Mouse (Mus musculus) liver, postnatal 0 days (tissue): ENCODE measurements at regions not wholly inside any gene's neighbourhood (a gene's known extent, or its start where the extent isn't known, plus 50 kb on each side); places are given as distances from the start of the nearest gene placed in this dataset.
A peak's percentile ranks its signal among the peaks of the same experiment; 100 is the strongest.

ENCODE experiments used
- ATAC-seq: fragments of 200-750 bp; cut with Nextera tagmentation; 2 replicates; pipeline ENCODE4 v1.8.0; 2017; ENCODE audit warnings: mild to moderate bottlenecking, moderate library complexity
- DNase-seq: peaks from one replicate; pipeline ENCODE4 v3.0.0-alpha.2; 2016
- H3K27ac ChIP-seq: fragments of 300-500 bp; sonication (generic); 2 replicates; pipeline ENCODE4 v1.5.1; 2014; ENCODE audit warnings: antibody characterized with exemption, moderate library complexity, mild to moderate bottlenecking, low read depth
- H3K27me3 ChIP-seq: fragments of 300-500 bp; sonication (generic); 2 replicates; pipeline ENCODE4 v1.6.1; 2014; ENCODE audit warnings: low read length, control low read depth, mixed read lengths; ENCODE audit not compliant: insufficient read depth
- H3K36me3 ChIP-seq: fragments of 300-500 bp; sonication (generic); replicated peaks from 2 replicates; pipeline ENCODE4 v1.6.1; 2014; ENCODE audit warnings: mild to moderate bottlenecking, control low read depth, low read length, moderate library complexity, mixed read lengths; ENCODE audit not compliant: insufficient read depth
- H3K4me1 ChIP-seq: fragments of 300-500 bp; sonication (generic); 2 replicates; pipeline ENCODE4 v1.6.1; 2014; ENCODE audit warnings: antibody characterized with exemption, mild to moderate bottlenecking, control low read depth; ENCODE audit not compliant: insufficient read depth
- H3K4me2 ChIP-seq: fragments of 300-500 bp; sonication (generic); 2 replicates; pipeline ENCODE4 v1.6.1; 2014; ENCODE audit warnings: low read depth, mild to moderate bottlenecking, low read length, moderate library complexity, mixed read lengths
- H3K4me3 ChIP-seq: fragments of 300-500 bp; sonication (generic); 2 replicates; pipeline ENCODE4 v1.5.1; 2014; ENCODE audit warnings: low read depth, low read length
- H3K9ac ChIP-seq: fragments of 300-500 bp; sonication (generic); replicated peaks from 2 replicates; pipeline ENCODE4 v1.6.1; 2014; ENCODE audit warnings: mild to moderate bottlenecking, moderate library complexity
- H3K9me3 ChIP-seq: fragments of 300-500 bp; sonication (generic); 2 replicates; pipeline ENCODE4 v1.6.1; 2016; ENCODE audit warnings: mild to moderate bottlenecking, control low read depth, low read length, mixed read lengths
- CTCF ChIP-seq: sonication (generic); IDR thresholded peaks from 2 replicates; pipeline ENCODE4 v1.5.1; 2016; ENCODE audit warnings: antibody characterized with exemption, low read depth
- EP300 ChIP-seq: IDR thresholded peaks from 2 replicates; pipeline ENCODE4 v1.6.1; 2016; ENCODE audit warnings: antibody characterized with exemption, low read depth, mild to moderate bottlenecking
- WGBS: fragments of 180-500 bp; shearing (Covaris S2); extraction: QIAGEN DNeasy Blood & Tissue Kit; methylation state at CpG from one replicate; pipeline ENCODE4 v1.1.7; 2014; ENCODE audit not compliant: insufficient replicate concordance; 5-methylcytosine and 5-hydroxymethylcytosine counted together

DNA sequence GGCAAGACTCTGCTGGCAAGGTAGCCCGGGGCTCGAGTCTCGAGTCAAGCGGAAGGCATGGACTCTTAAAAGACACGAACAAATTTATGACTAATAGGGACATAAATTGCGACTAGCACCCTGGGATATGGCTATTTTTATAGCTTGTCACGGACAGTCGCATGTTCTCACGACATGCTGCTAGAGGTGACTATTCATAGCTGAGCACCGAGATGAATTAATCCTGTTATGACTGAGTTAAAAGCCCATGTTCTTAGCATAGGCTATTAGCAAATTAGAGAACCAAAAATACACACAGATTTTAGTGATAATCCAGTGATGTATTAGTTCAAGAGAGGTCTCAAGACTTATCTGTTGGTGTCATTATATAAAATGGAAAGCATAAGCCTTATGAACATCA, 539.2 kb downstream of the Gm19410 start:
- 89% methylated on average over 10 of the region's 10 CpGs for WGBS
- no peak for DNase-seq
- no peak overlapping the region for H3K9ac ChIP-seq
- TF ChIP-seq EP300 (no peak), CTCF (no peak)
- H3K9me3 ChIP-seq: no peaks in the 10 kb centered on the region
- H3K4me2 ChIP-seq: no peak overlapping the region
- H3K36me3 ChIP-seq: no peaks in the 10 kb centered on the region
- ATAC-seq: no peak
- H3K4me3 ChIP-seq: no peak overlapping the region
- H3K27ac ChIP-seq: no peak overlapping the region
- H3K4me1 ChIP-seq: no peaks in the 10 kb centered on the region
- no peaks in the 10 kb centered on the region for H3K27me3 ChIP-seq

DNA sequence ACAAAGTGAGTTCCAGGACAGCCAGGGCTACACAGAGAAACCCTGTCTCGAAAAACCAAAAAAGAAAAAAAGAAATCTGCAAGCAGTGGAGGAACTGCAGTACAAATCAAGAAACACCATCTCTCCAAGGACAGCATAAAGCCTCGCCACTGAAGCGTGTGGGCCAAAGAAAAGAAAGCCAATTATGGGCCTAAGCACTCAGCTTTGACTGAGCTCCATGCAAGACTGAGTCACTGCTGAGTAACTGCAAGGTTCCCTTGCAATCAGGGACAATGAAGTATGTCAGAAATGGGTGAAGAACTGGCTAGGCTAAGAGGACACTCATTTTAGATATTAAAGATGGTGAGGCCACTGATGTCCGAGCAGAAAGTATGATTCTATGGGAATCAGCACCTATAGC, 540.7 kb downstream of the Gm19410 start:
- Histone ChIP-seq H3K36me3 (no peaks in the 10 kb centered on the region), H3K4me2 (no peak overlapping the region), H3K9me3 (no peaks in the 10 kb centered on the region), H3K27me3 (no peaks in the 10 kb centered on the region), H3K27ac (no peak overlapping the region), H3K4me3 (no peak overlapping the region), H3K4me1 (no peaks in the 10 kb centered on the region), H3K9ac (no peak overlapping the region)
- 72% methylated on average over 4 of the region's 4 CpGs for WGBS
- DNase-seq (no peak), ATAC-seq (no peak)
- no peak for TF ChIP-seq CTCF
- no peak for TF ChIP-seq EP300

DNA sequence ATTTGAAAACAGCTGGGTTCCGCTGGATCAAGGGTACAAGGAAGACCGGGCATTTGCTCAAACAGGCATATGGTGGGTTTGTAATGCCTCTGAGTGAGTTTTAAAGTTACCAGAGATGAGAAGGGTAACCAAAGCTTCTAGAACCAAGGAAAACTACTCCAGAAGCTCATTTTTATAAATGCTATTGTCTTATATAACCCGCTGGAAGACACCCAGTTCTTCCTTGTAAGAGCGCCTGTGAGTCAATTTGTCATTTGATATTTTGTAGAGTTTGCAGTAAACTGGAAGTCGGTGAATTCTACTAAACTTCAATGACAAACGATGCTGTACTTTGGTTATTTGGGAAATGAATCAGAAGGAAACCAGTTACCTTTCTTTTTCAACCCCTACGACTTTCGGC, 541.9 kb downstream of the Gm19410 start:
- no peaks in the 10 kb centered on the region for H3K4me1 ChIP-seq
- WGBS: 83% methylated on average over 8 of the region's 8 CpGs

DNA sequence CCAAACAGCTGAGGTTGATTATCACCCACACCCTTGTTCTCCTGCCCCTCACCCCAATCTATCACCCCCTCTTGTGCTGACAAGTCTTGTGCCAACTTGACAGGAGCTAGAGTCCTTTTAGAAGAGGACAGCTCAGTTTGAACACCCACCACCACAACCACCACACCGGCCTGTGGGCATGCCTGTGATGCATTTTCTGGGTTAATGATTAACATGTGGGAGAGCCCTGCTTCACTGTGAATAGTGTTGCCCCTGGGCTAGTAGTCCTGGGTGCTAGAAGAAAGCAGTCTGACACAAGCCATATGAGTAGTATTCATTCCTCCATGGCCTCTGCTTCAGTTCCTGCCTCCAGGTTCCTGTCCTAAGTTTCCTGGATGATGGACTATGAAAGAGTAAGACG, 542.5 kb downstream of the Gm19410 start:
- no peak overlapping the region for H3K4me3 ChIP-seq
- no peaks in the 10 kb centered on the region for H3K36me3 ChIP-seq
- 62% methylated on average over 2 of the region's 2 CpGs for WGBS
- ATAC-seq (no peak), DNase-seq (peak; percentile 14)
- H3K4me2 ChIP-seq: no peak overlapping the region
- no peaks in the 10 kb centered on the region for H3K4me1 ChIP-seq
- no peak for TF ChIP-seq CTCF
- H3K27ac ChIP-seq: no peak overlapping the region
- no peaks in the 10 kb centered on the region for H3K27me3 ChIP-seq
- H3K9ac ChIP-seq: no peak overlapping the region
- H3K9me3 ChIP-seq: no peaks in the 10 kb centered on the region

More for the DNA sequence above, 541.9 kb downstream of the Gm19410 start:
- DNase-seq: no peak
- no peak overlapping the region for H3K4me2 ChIP-seq
- H3K36me3 ChIP-seq: no peaks in the 10 kb centered on the region
- no peaks in the 10 kb centered on the region for H3K9me3 ChIP-seq
- no peak overlapping the region for H3K9ac ChIP-seq
- no peaks in the 10 kb centered on the region for H3K27me3 ChIP-seq
- TF ChIP-seq CTCF: no peak
- no peak for TF ChIP-seq EP300
- no peak for ATAC-seq
- no peak overlapping the region for H3K27ac ChIP-seq
- H3K4me3 ChIP-seq: no peak overlapping the region

DNA sequence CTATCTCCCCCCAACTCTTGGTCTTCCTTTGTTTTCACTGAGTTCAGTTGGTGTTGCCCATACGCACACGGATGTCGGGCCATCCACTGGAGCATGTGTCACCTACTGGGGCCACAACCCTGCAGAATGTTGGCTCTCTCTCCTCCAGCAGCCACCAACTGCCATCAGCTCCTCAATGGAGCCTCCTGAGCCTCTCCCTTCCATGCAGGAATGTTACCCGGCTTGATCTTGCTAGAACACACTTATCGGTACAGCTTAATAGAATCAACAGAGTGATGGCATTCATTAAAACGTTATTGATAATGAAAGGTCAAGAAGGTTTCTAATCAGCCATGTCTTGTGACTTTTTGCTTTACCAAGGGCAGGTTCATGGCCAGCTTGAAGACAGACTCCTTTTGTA, 543.7 kb downstream of the Gm19410 start:
- Histone ChIP-seq H3K9ac (no peak overlapping the region), H3K27me3 (no peaks in the 10 kb centered on the region), H3K9me3 (no peaks in the 10 kb centered on the region), H3K4me3 (no peak overlapping the region), H3K27ac (no peak overlapping the region), H3K4me1 (no peaks in the 10 kb centered on the region), H3K36me3 (no peaks in the 10 kb centered on the region), H3K4me2 (no peak overlapping the region)
- WGBS: 84% methylated on average over 6 of the region's 6 CpGs
- ATAC-seq: no peak
- no peak for DNase-seq
- TF ChIP-seq EP300 (no peak), CTCF (no peak)

DNA sequence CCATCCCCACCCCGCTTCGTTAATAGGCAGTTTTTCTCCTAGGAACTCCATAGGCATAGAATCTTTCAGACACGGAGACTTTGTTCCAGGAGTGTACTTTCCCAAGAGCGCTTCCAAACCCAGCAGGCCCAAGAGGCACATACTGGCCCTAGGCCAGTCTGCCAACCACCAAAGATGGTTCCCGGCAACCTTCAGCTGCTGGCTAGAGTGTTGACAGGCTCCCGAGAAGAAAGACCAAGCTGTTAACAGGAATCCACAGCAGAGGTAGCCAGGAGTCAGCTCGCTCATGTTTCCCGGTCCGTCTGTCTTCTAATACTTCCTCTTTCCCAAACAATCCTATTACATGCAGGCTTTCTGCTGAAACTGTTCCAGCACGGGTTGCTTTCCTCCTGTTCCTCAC, 544.4 kb downstream of the Gm19410 start:
- Histone ChIP-seq H3K4me2 (no peak overlapping the region), H3K36me3 (no peaks in the 10 kb centered on the region), H3K4me3 (no peak overlapping the region), H3K4me1 (no peaks in the 10 kb centered on the region), H3K27ac (no peak overlapping the region), H3K9ac (no peak overlapping the region), H3K27me3 (no peaks in the 10 kb centered on the region), H3K9me3 (no peaks in the 10 kb centered on the region)
- no peak for DNase-seq
- TF ChIP-seq EP300 (no peak), CTCF (no peak)
- 68% methylated on average over 10 of the region's 10 CpGs for WGBS
- ATAC-seq: no peak

DNA sequence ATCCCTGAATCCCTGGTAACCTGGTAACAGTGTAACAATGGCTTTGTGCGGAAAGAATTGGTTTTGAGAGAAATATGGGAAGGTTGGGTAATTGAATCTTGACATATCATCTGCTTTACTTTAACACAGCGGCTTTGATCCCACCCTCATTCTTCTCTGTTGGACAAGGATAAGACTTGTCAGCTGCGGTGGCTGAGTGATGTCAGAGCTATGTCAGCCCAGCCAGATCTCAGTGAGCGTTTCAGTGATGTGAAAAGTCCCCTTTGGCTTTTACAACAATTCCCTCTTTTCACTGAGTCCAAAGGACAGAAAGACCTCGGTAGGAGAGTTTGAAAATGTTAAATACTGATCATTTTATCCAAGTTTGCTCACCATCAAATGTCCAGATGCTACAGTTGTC, 546.1 kb downstream of the Gm19410 start:
- Histone ChIP-seq H3K36me3 (no peaks in the 10 kb centered on the region), H3K4me1 (no peaks in the 10 kb centered on the region), H3K9me3 (no peaks in the 10 kb centered on the region), H3K4me3 (no peak overlapping the region), H3K27me3 (no peaks in the 10 kb centered on the region), H3K4me2 (no peak overlapping the region), H3K27ac (no peak overlapping the region), H3K9ac (no peak overlapping the region)
- WGBS: 68% methylated on average over 5 of the region's 5 CpGs
- ATAC-seq: no peak
- TF ChIP-seq CTCF (no peak), EP300 (no peak)
- DNase-seq: no peak
